Mouse (Mus musculus) kidney, embryonic 14.5 days (tissue): ENCODE data around the gene Zfp61. TPM values are rescaled to one million over a fixed set of nuclear protein-coding genes. Genes with fewer than 3 reads are reported as not detected.

Experiments used
- ATAC-seq: fragments of 200-750 bp; cut with Nextera tagmentation; 2 replicates; pipeline ENCODE4 v1.8.0; 2017; ENCODE audit warnings: moderate number of reproducible peaks, mild to moderate bottlenecking, moderate TSS enrichment, moderate library complexity; ENCODE audit not compliant: low FRiP score, low TSS enrichment
- H3K27ac ChIP-seq: fragments of 300-500 bp; sonication (generic); 2 replicates; pipeline ENCODE4 v1.5.1; 2014; ENCODE audit warnings: low read depth, mild to moderate bottlenecking, low read length, moderate library complexity, mixed read lengths
- H3K27me3 ChIP-seq: fragments of 300-500 bp; sonication (generic); 2 replicates; pipeline ENCODE4 v1.6.1; 2014; ENCODE audit warnings: mild to moderate bottlenecking, low read length; ENCODE audit not compliant: control insufficient read depth, insufficient read depth
- H3K36me3 ChIP-seq: fragments of 300-500 bp; sonication (generic); 2 replicates; pipeline ENCODE4 v1.6.1; 2014; ENCODE audit warnings: low read length, mixed read lengths; ENCODE audit not compliant: control insufficient read depth, insufficient read depth
- H3K4me1 ChIP-seq: fragments of 300-500 bp; sonication (generic); 2 replicates; pipeline ENCODE4 v1.6.1; 2014; ENCODE audit warnings: low read length, mixed read lengths; ENCODE audit not compliant: control insufficient read depth, insufficient read depth
- H3K4me2 ChIP-seq: fragments of 300-500 bp; sonication (generic); replicated peaks from 2 replicates; pipeline ENCODE4 v1.6.1; 2014; ENCODE audit warnings: low read depth, mild to moderate bottlenecking, low read length
- H3K4me3 ChIP-seq: fragments of 300-500 bp; sonication (generic); 2 replicates; pipeline ENCODE4 v1.5.1; 2014; ENCODE audit warnings: mild to moderate bottlenecking, low read length
- H3K9ac ChIP-seq: fragments of 300-500 bp; sonication (generic); 2 replicates; pipeline ENCODE4 v1.6.1; 2014; ENCODE audit warnings: low read depth, mild to moderate bottlenecking, low read length, moderate library complexity
- H3K9me3 ChIP-seq: fragments of 300-500 bp; sonication (generic); 2 replicates; pipeline ENCODE4 v1.6.1; 2016; ENCODE audit warnings: low read length; ENCODE audit not compliant: control insufficient read depth
- WGBS: fragments of 180-500 bp; shearing (Covaris S2); extraction: QIAGEN DNeasy Blood & Tissue Kit; methylation state at CpG from one replicate; pipeline ENCODE4 v1.1.7; 2014; 5-methylcytosine and 5-hydroxymethylcytosine counted together
- microRNA-seq: library from miRNA; unstranded; fragments of <30 nt; microRNA quantifications from one replicate; pipeline ENCODE4, GENCODE M21; 2016
- polyA plus RNA-seq: library from polyadenylated mRNA; unstranded; fragments of >200 nt; fragmentation: Nextera tagmentation; extraction: Ambion mirVana; gene quantifications from 2 replicates; pipeline ENCODE4 v1.2.1, GENCODE M21; 2014

Zfp61 gene
- polyA plus RNA-seq, 1 experiment from 2014 or later: 39.5 TPM

GRCm38 (mm10) chr7:24253779-24254615 lies 47.0 kb downstream of the Zfp61 start:
- ATAC-seq: peak; percentile 62
- peak overlapping the region; percentile 55 for H3K4me3 ChIP-seq
- no peak overlapping the region for H3K9ac ChIP-seq
- no peaks in the 10 kb centered on the region for H3K9me3 ChIP-seq
- no peaks in the 10 kb centered on the region for H3K36me3 ChIP-seq
- H3K27ac ChIP-seq: no peak overlapping the region
- WGBS: 67% methylated on average over 9 of the region's 9 CpGs
- H3K4me2 ChIP-seq: peak overlapping the region; percentile 67
- no peaks in the 10 kb centered on the region for H3K27me3 ChIP-seq
- H3K4me1 ChIP-seq: no peaks in the 10 kb centered on the region; the same call in 1 of the 2 replicates

Small RNA genes lying within 50 kb of the gene (microRNA-seq; reads per million reads assigned to microRNA genes)
- gene Gm27592: not detected

Other genes with a start within 250 kb of the Zfp61 start
- gene Vmn1r183, start 248.0 kb downstream of the Zfp61 start, polyA plus RNA-seq: not detected in 2 replicates
- 17.1 and 24.5 TPM in 2 replicates for gene Zfp180, start 219.3 kb downstream of the Zfp61 start, polyA plus RNA-seq
- 4.0 and 5.3 TPM in 2 replicates for gene Zfp112, start 188.9 kb downstream of the Zfp61 start, polyA plus RNA-seq
- gene Zfp235, start 167.1 kb downstream of the Zfp61 start, polyA plus RNA-seq: 14.8 and 16.8 TPM in 2 replicates
- gene Zfp114, start 126.2 kb downstream of the Zfp61 start, polyA plus RNA-seq: 4.1 and 6.1 TPM in 2 replicates
- 6.8 and 12.0 TPM in 2 replicates for gene Zfp111, start 89.8 kb downstream of the Zfp61 start, polyA plus RNA-seq
- 1.7 and 5.0 TPM in 2 replicates for gene Zfp109, start 63.7 kb downstream of the Zfp61 start, polyA plus RNA-seq
- 1.6 and 3.5 TPM in 2 replicates for gene Zfp108, start 46.4 kb downstream of the Zfp61 start, polyA plus RNA-seq
- 6.3 and 11.8 TPM in 2 replicates for gene Zfp93, start 30.8 kb downstream of the Zfp61 start, polyA plus RNA-seq
- gene Zfp94, start 15.4 kb upstream of the Zfp61 start, polyA plus RNA-seq: 9.6 and 10.3 TPM in 2 replicates
- gene Tescl, start 32.7 kb upstream of the Zfp61 start, polyA plus RNA-seq: 0.26 and 0.31 TPM in 2 replicates
- not detected in 2 replicates for gene Lypd5, start 48.0 kb upstream of the Zfp61 start, polyA plus RNA-seq
- gene Kcnn4, start 69.0 kb upstream of the Zfp61 start, polyA plus RNA-seq: 2.6 and 3.3 TPM in 2 replicates
- 25.0 and 32.3 TPM in 2 replicates for gene Smg9, start 98.4 kb upstream of the Zfp61 start, polyA plus RNA-seq
- gene Irgc1, start 151.1 kb upstream of the Zfp61 start, polyA plus RNA-seq: not detected in 2 replicates
- 14.1 TPM in 2 replicates for gene Plaur, start 161.3 kb upstream of the Zfp61 start, polyA plus RNA-seq
- 1.5 and 5.9 TPM in 2 replicates for gene Cadm4, start 180.8 kb upstream of the Zfp61 start, polyA plus RNA-seq
- gene Zfp428, start 205.8 kb upstream of the Zfp61 start, polyA plus RNA-seq: 54.5 and 70.3 TPM in 2 replicates
- gene AC161166.1, start 211.2 kb upstream of the Zfp61 start, polyA plus RNA-seq: 0.17 and 0.61 TPM in 2 replicates
- gene Irgq, start 229.5 kb upstream of the Zfp61 start, polyA plus RNA-seq: 5.0 and 9.5 TPM in 2 replicates
- gene Pinlyp, start 244.9 kb upstream of the Zfp61 start, polyA plus RNA-seq: 0.43 TPM in 1 of 2 replicates, not detected in the other
- gene Xrcc1, start 245.1 kb upstream of the Zfp61 start, polyA plus RNA-seq: 109 and 136 TPM in 2 replicates